Comparison of ENCODE assay signal across 9 mouse cellular contexts in the genomic region with DNA sequence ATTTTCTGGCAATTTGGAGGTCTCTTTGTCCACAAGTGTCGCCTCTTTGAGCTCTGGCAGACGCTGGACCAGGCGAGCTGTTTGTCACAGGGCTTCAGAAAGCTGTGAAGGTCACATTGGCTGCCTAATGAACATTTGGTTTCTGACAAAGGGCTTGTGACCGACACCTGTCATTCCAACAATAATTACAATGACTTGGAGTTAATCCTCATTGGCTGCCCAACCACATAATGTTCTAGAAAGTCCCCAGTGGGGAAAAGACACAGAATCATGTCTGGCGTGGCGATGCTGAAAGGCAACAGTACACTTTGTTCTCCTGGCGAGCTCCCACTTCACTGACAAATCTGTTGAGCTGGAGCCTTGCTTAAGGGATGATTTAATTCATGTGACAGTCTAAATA.
DNase-seq lines count a peak whose midpoint lies in the region; ATAC-seq and TF ChIP-seq lines count a peak whose summit lies in the region.
"Had no signal": no experiment of that assay in that cellular context is flagged by ENCODE, and none has a peak within 500 bp of the region (broad histone marks: within the 10 kb centered on the region; RNA-seq: fewer than 3 reads in every experiment).

No protein-coding gene starts in this region.

- TF ChIP-seq CTCF in cortical plate, adult 2 months (IDR thresholded peaks at IDR 0.05; ENCODE audit: extremely low read depth, insufficient read depth, low read length) = no peak
- no peak for TF ChIP-seq CTCF in layer of hippocampus, adult 2 months (conservative IDR thresholded peaks at IDR 0.05)
- TF ChIP-seq CTCF in thymus, adult 2 months (IDR thresholded peaks at IDR 0.05; ENCODE audit: borderline replicate concordance, control insufficient read depth, extremely low read depth, insufficient read depth, low read length, poor library complexity) = no peak

- peaks cover 4% of the 10 kb centered on the region for H3K4me1 ChIP-seq in cortical plate, adult 2 months (ENCODE audit: control insufficient read depth, insufficient read depth, low read length)
- no peaks in the 10 kb centered on the region for H3K4me1 ChIP-seq in thymus, adult 2 months (replicated peaks; ENCODE audit: control insufficient read depth, insufficient read depth, low read length)

- no peak for TF ChIP-seq POLR2A in cortical plate, adult 2 months (IDR thresholded peaks at IDR 0.05; ENCODE audit: extremely low read depth, insufficient read depth, low read length)
- no peak for TF ChIP-seq POLR2A in thymus, adult 2 months (IDR thresholded peaks at IDR 0.05; ENCODE audit: control insufficient read depth, extremely low read depth, insufficient read depth, low read length, poor library complexity)

- DNase-seq in layer of hippocampus, adult 11-12 months (ENCODE audit: low spot score) = peak; percentile 62
- no peak for DNase-seq in layer of hippocampus, adult 9-10 months (ENCODE audit: low spot score)
- DNase-seq in Muller cell, postnatal 12 days (ENCODE audit: inconsistent ontology term) = peak; percentile 36
- DNase-seq in layer of hippocampus, adult 2 months (ENCODE audit: low spot score in 2 of 2) = peak; percentile 44 to 71
- DNase-seq in thymus, adult 2 months = no peak
- DNase-seq: adrenal gland, postnatal 25 days had no signal

- H3K27ac ChIP-seq in cortical plate, adult 2 months (ENCODE audit: insufficient read depth, low read length) = peak overlapping the region; percentile 54
- H3K27ac ChIP-seq in layer of hippocampus, adult 2 months = peak overlapping the region; percentile 89
- no peak overlapping the region for H3K27ac ChIP-seq in thymus, adult 2 months (ENCODE audit: control insufficient read depth, insufficient read depth, low read length)
- H3K27ac ChIP-seq: stomach, postnatal 0 days had no signal

- no peak overlapping the region for H3K4me3 ChIP-seq in cortical plate, adult 2 months (ENCODE audit: insufficient read depth, low read length)
- no peak overlapping the region for H3K4me3 ChIP-seq in layer of hippocampus, adult 2 months
- H3K4me3 ChIP-seq in thymus, adult 2 months (ENCODE audit: control insufficient read depth, insufficient read depth, low read length) = no peak overlapping the region

- no peak for ATAC-seq in erythroid progenitor cell, adult 5-6 weeks (replicated peaks; ENCODE audit: low FRiP score, poor library complexity, severe bottlenecking)

- WGBS in thymus, adult 2 months = 91% methylated on average over 7 of the region's 7 CpGs

- H3K36me3 ChIP-seq in thymus, adult 2 months (ENCODE audit: control insufficient read depth, insufficient read depth, low read length) = no peaks in the 10 kb centered on the region

- H3K27me3 ChIP-seq in thymus, adult 2 months (ENCODE audit: control insufficient read depth, insufficient read depth, low read length) = no peaks in the 10 kb centered on the region

Comparison
In these comparisons a context has a peak if more than half of its experiments do, and no peak if none do; other contexts are left out.
1. DNase-seq: peak in layer of hippocampus, adult 11-12 months (single experiment), Muller cell, postnatal 12 days (single experiment) and layer of hippocampus, adult 2 months (2 of 2); none in layer of hippocampus, adult 9-10 months (single experiment) and thymus, adult 2 months (single experiment).